Mouse (Mus musculus): Measurements from ENCODE around the gene Nudt1. TPM values are rescaled to one million over a fixed set of nuclear protein-coding genes. Genes with fewer than 3 reads are reported as not detected.

The Nudt1 gene
- total and polyA plus RNA-seq, 3 experiments = 69.6 to 77.2 TPM; not detected in 1

DNA sequence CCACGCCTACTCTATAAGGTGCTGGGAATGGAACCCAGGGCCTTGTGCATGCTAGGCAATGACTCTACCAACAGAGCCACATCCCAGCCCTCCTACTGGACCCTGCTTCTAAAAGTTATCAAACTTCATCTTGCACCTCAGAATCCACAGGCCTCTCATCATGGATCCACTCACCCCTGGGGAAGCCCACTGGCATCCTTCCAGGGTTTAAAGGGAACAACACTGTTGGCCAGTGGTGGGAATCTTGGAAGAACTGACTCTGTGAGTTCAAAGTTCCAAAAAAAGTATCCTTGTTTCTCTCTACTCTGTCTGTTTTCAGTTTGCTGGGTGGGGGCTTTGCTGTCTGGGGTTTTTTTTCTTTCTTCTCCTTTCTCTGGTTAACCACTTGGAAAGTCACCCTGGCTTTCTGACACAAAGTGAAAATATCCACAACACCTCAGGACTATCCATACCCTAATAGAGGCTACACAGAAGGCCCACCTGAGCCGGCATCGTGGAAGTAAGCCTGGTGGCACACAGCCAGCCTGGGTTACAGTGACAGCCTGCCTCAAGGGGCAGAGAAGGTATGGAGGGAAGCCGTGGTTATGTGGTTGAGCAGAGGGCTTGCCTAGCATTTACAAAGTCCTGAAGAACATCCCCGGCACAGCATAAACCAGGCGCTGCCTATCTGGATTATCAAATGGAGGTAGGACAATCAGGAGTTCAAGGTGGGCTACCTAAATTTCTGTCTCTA, 56.8 kb downstream of the Nudt1 start:
- no peak for TF ChIP-seq MXI1 (IDR thresholded peaks at IDR 0.05; ENCODE audit: low read depth, low read length)
- TF ChIP-seq UBTF (IDR thresholded peaks at IDR 0.05; ENCODE audit: borderline replicate concordance, insufficient read depth, low read depth, low read length) = no peak
- no peak for TF ChIP-seq E2F4 (IDR thresholded peaks at IDR 0.05; ENCODE audit: borderline replicate concordance, low read depth, low read length)
- no peak for TF ChIP-seq SIN3A (IDR thresholded peaks at IDR 0.05; ENCODE audit: low read length)
- no peak for TF ChIP-seq ZC3H11A (IDR thresholded peaks at IDR 0.05; ENCODE audit: low read depth, low read length)
- TF ChIP-seq BHLHE40 (IDR thresholded peaks at IDR 0.05; ENCODE audit: borderline replicate concordance, low read depth, low read length) = no peak
- TF ChIP-seq TBP (IDR thresholded peaks at IDR 0.05; ENCODE audit: low read depth, low read length) = no peak
- Histone ChIP-seq H3K27me3 (ENCODE audit: control insufficient read depth in 1 of 2, insufficient read depth in 2 of 2, low read length in 2 of 2) (no peaks in the 10 kb centered on the region), H3K4me1 (ENCODE audit: control insufficient read depth in 1 of 2, insufficient read depth in 2 of 2, low read length in 2 of 2) (peaks cover 0 to 20% of the 10 kb centered on the region in 2 experiments; a peak in 3 of 4 replicates), H3K4me3 (ENCODE audit: control insufficient read depth in 1 of 2, insufficient read depth in 1 of 2, low read depth in 2 of 2, low read length in 2 of 2) (no peak overlapping the region), H3K27ac (ENCODE audit: control insufficient read depth, low read depth, low read length) (no peak overlapping the region), H3K9ac (ENCODE audit: control insufficient read depth, low read depth, low read length, poor library complexity, severe bottlenecking) (no peak overlapping the region), H3K79me2 (ENCODE audit: control insufficient read depth, insufficient read depth, low read length, poor library complexity) (peaks cover 12% of the 10 kb centered on the region), H3K36me3 (ENCODE audit: control insufficient read depth in 1 of 2, insufficient read depth in 2 of 2, low read length in 2 of 2) (peaks cover 0 to 16% of the 10 kb centered on the region in 2 experiments; a peak in 2 of 4 replicates), H3K9me3 (replicated peaks; ENCODE audit: insufficient read depth, low read length) (no peaks in the 10 kb centered on the region)
- peak; percentile 21 for DNase-seq (ENCODE audit: low read depth, low spot score)

DNA sequence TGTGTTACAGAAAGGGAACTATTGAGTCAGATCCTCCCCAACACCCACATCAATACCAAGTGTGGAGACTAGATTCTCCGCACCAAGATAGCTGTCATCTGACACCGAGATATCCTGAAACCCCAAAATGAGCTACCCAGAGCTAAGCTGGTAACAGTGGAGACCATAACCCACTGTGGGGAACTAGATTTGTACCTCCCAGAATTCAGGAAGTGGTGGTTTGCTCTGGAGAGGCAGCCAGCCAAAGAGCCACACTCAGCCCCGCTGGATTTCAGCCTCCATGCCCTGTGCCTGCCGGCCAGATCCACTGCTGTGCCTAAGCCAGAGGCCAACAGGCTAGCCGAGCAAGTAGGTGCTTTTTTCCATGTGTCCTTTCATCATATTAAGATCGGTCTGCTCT, 57.8 kb downstream of the Nudt1 start:
- peak; percentile 87 for DNase-seq (ENCODE audit: low read depth, low spot score)
- H3K27me3 ChIP-seq (ENCODE audit: control insufficient read depth in 1 of 2, insufficient read depth in 2 of 2, low read length in 2 of 2) = no peaks in the 10 kb centered on the region
- H3K36me3 ChIP-seq (ENCODE audit: control insufficient read depth in 1 of 2, insufficient read depth in 2 of 2, low read length in 2 of 2) = peaks cover 0 to 16% of the 10 kb centered on the region in 2 experiments; a peak in 2 of 4 replicates
- H3K9me3 ChIP-seq (replicated peaks; ENCODE audit: insufficient read depth, low read length) = no peaks in the 10 kb centered on the region
- peaks cover 0 to 20% of the 10 kb centered on the region in 2 experiments; a peak in 3 of 4 replicates for H3K4me1 ChIP-seq (ENCODE audit: control insufficient read depth in 1 of 2, insufficient read depth in 2 of 2, low read length in 2 of 2)
- no peak overlapping the region for H3K9ac ChIP-seq (ENCODE audit: control insufficient read depth, low read depth, low read length, poor library complexity, severe bottlenecking)
- H3K79me2 ChIP-seq (ENCODE audit: control insufficient read depth, insufficient read depth, low read length, poor library complexity) = peaks cover 11% of the 10 kb centered on the region
- no peak overlapping the region for H3K4me3 ChIP-seq (ENCODE audit: control insufficient read depth in 1 of 2, insufficient read depth in 1 of 2, low read depth in 2 of 2, low read length in 2 of 2)
- H3K27ac ChIP-seq (ENCODE audit: control insufficient read depth, low read depth, low read length) = peak overlapping the region; percentile 33
- TF ChIP-seq JUND (IDR thresholded peaks at IDR 0.05; ENCODE audit: low read depth, low read length) = no peak
- TF ChIP-seq E2F4 (IDR thresholded peaks at IDR 0.05; ENCODE audit: borderline replicate concordance, low read depth, low read length) = no peak
- TF ChIP-seq MAX (IDR thresholded peaks at IDR 0.05; ENCODE audit: low read length) = no peak
- peak; percentile 64; the same call in 1 of the 2 replicates for TF ChIP-seq ELF1 (IDR thresholded peaks at IDR 0.05; ENCODE audit: low read depth, low read length)
- no peak for TF ChIP-seq POLR2AphosphoS2 (IDR thresholded peaks at IDR 0.05; ENCODE audit: low read length)
- TF ChIP-seq MYB (IDR thresholded peaks at IDR 0.05; ENCODE audit: low read depth, low read length) = no peak
- TF ChIP-seq HCFC1 (IDR thresholded peaks at IDR 0.05; ENCODE audit: low read depth, low read length) = no peak
- TF ChIP-seq GATA1 (IDR thresholded peaks at IDR 0.05; ENCODE audit: low read depth, low read length) = peak; percentile 73
- no peak for TF ChIP-seq CTCF (IDR thresholded peaks at IDR 0.05 in 2 of 3, conservative IDR thresholded peaks at IDR 0.05 in 1 of 3; ENCODE audit: control insufficient read depth in 1 of 3, insufficient read depth in 1 of 3, low read depth in 2 of 3, low read length in 3 of 3, poor library complexity in 1 of 3, severe bottlenecking in 1 of 3)
- no peak for TF ChIP-seq CHD1 (IDR thresholded peaks at IDR 0.05; ENCODE audit: low read depth, low read length)
- TF ChIP-seq NELFE (IDR thresholded peaks at IDR 0.05; ENCODE audit: low read depth, low read length) = no peak
- TF ChIP-seq ZKSCAN1 (IDR thresholded peaks at IDR 0.05; ENCODE audit: low read depth, low read length) = no peak
- TF ChIP-seq USF1 (IDR thresholded peaks at IDR 0.05; ENCODE audit: low read depth, low read length) = no peak
- TF ChIP-seq MEF2A (IDR thresholded peaks at IDR 0.05; ENCODE audit: extremely low read depth, insufficient replicate concordance, low read depth, low read length, poor library complexity, severe bottlenecking) = no peak
- TF ChIP-seq GABPA (IDR thresholded peaks at IDR 0.05; ENCODE audit: low read depth, low read length) = no peak
- no peak for TF ChIP-seq CHD2 (IDR thresholded peaks at IDR 0.05; ENCODE audit: low read length)
- no peak for TF ChIP-seq ZNF384 (IDR thresholded peaks at IDR 0.05; ENCODE audit: low read depth, low read length)
- no peak for TF ChIP-seq SIN3A (IDR thresholded peaks at IDR 0.05; ENCODE audit: low read length)
- TF ChIP-seq MYC (IDR thresholded peaks at IDR 0.05; ENCODE audit: low read depth, low read length) = no peak
- TF ChIP-seq ZC3H11A (IDR thresholded peaks at IDR 0.05; ENCODE audit: low read depth, low read length) = no peak
- TF ChIP-seq ZMIZ1 (IDR thresholded peaks at IDR 0.05; ENCODE audit: low read depth, low read length) = no peak
- TF ChIP-seq UBTF (IDR thresholded peaks at IDR 0.05; ENCODE audit: borderline replicate concordance, insufficient read depth, low read depth, low read length) = no peak
- TF ChIP-seq MXI1 (IDR thresholded peaks at IDR 0.05; ENCODE audit: low read depth, low read length) = 0 out of 2 replicates have a peak, but pooled peaks have one; percentile 25
- TF ChIP-seq USF2 (IDR thresholded peaks at IDR 0.05; ENCODE audit: borderline replicate concordance in 1 of 2, insufficient read depth in 1 of 2, low read depth in 1 of 2, low read length in 2 of 2) = no peak
- TF ChIP-seq BHLHE40 (IDR thresholded peaks at IDR 0.05; ENCODE audit: borderline replicate concordance, low read depth, low read length) = no peak
- no peak for TF ChIP-seq MAZ (IDR thresholded peaks at IDR 0.05; ENCODE audit: low read depth, low read length)
- TF ChIP-seq RCOR1 (IDR thresholded peaks at IDR 0.05; ENCODE audit: low read depth, low read length) = peak; percentile 93
- peak; percentile 48; the same call in 1 of the 2 replicates for TF ChIP-seq ETS1 (IDR thresholded peaks at IDR 0.05; ENCODE audit: low read depth, low read length)

Data from MEL (cell line).